Comparison of ENCODE assay signal across 8 mouse cellular contexts in the genomic region with DNA sequence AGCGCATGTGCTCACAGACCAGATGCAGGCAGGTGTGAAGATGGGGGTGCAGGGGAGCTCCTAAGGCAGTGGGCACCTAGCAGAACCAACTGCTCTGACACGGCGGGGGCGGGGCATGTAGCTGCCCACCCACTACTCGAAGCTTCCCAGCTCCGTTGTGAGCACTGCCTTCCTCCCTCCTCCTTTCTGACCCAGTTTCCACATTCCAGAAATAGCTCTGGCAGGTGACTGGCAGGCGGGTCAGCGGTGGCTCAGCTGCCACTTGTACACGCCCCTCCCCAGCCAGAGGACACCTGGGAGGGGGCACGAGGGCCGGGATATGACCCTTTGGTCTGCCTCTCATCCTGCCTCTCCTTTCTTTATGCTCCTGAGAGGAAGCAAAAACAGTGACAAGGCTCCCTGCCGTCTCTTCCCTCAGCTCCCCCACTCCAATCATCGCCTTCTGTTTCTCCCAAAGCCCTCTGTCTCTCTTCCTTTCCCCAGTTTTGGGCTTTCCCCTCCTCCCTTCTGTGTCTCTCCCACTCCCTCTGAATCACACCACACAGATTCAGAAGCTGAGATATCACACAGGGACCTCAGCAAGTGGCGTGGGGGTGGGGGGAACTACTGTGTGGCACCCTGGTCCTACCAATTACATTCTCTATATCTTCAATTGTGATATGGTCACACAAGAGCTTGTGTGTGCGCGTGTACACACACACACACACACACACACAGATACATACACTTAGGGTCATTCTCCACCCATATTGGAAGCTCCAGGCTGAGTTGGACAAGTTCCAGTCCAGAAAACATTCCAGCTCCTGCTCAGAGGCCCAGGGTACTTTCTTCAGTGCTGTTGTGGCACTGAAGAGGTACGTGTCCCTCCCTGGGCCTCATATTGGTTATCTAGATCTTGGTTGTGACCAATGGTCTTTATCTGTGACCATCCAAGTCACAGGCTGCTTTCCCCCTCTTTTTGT. TPM values are rescaled to one million over a fixed set of nuclear protein-coding genes. Genes with fewer than 3 reads are reported as not detected.
DNase-seq lines count a peak whose midpoint lies in the region; TF ChIP-seq lines count a peak whose summit lies in the region.

No protein-coding gene starts in this region.

- peak overlapping the region; percentile 22; the same call in 1 of the 2 replicates for H3K27ac ChIP-seq in ES-Bruce4 (ENCODE audit: insufficient read depth, low read length)
- peak overlapping the region; percentile 95 for H3K27ac ChIP-seq in cerebellum, adult 2 months (ENCODE audit: insufficient read depth, low read length)

- H3K9me3 ChIP-seq in ES-Bruce4 (replicated peaks; ENCODE audit: control insufficient read depth, insufficient read depth, low read length, poor library complexity, severe bottlenecking) = no peaks in the 10 kb centered on the region

- no peaks in the 10 kb centered on the region for H3K36me3 ChIP-seq in ES-Bruce4 (ENCODE audit: control insufficient read depth, insufficient read depth, low read length, poor library complexity, severe bottlenecking)

- no peak for TF ChIP-seq CTCF in ES-Bruce4 (IDR thresholded peaks at IDR 0.05; ENCODE audit: low read depth, low read length)
- no peak for TF ChIP-seq CTCF in cerebellum, adult 2 months (IDR thresholded peaks at IDR 0.05; ENCODE audit: borderline replicate concordance, insufficient read depth, low read depth, low read length)

- H3K4me3 ChIP-seq in ES-Bruce4 (ENCODE audit: low read depth, low read length) = no peak overlapping the region
- H3K4me3 ChIP-seq in cerebellum, adult 2 months (replicated peaks; ENCODE audit: insufficient read depth, low read depth, low read length) = peak overlapping the region; percentile 60

- TF ChIP-seq EP300 in ES-Bruce4 (IDR thresholded peaks at IDR 0.05; ENCODE audit: insufficient read depth, low read depth, low read length) = peak; percentile 54; the same call in 1 of the 2 replicates

- 10% methylated on average over 17 of the region's 17 CpGs for WGBS in cerebellum, adult 2 months

- H3K9ac ChIP-seq in ES-Bruce4 (ENCODE audit: low read depth, poor library complexity, severe bottlenecking) = no peak overlapping the region

- peak; percentile 84 to 91 for DNase-seq in cerebellum, adult 2 months
- peak; percentile 80 to 85 for DNase-seq in frontal cortex, adult 2 months (ENCODE audit: extremely low spot score in 1 of 2, low spot score in 1 of 2)
- DNase-seq in kidney, adult 11 months = peak; percentile 77
- peak; percentile 29 for DNase-seq in liver
- peak; percentile 30 for DNase-seq in neural tube, embryonic 10.5 days (ENCODE audit: extremely low spot score, low spot score)
- DNase-seq in thymus, postnatal 36 days = peak; percentile 17 to 52
- no peak for DNase-seq in urinary bladder, postnatal 14 days (ENCODE audit: low spot score)

- no peak for TF ChIP-seq POLR2A in ES-Bruce4 (IDR thresholded peaks at IDR 0.05; ENCODE audit: insufficient read depth, low read length)
- TF ChIP-seq POLR2A in cerebellum, adult 2 months (IDR thresholded peaks at IDR 0.05; ENCODE audit: borderline replicate concordance, insufficient read depth, low read length) = peak; percentile 33; the same call in 1 of the 2 replicates

- H3K4me1 ChIP-seq in ES-Bruce4 (ENCODE audit: control insufficient read depth, insufficient read depth, low read length) = peaks cover 8% of the 10 kb centered on the region
- H3K4me1 ChIP-seq in cerebellum, adult 2 months (ENCODE audit: control insufficient read depth, insufficient read depth, low read length) = peaks cover 25% of the 10 kb centered on the region

- no peaks in the 10 kb centered on the region for H3K27me3 ChIP-seq in ES-Bruce4 (ENCODE audit: control insufficient read depth, insufficient read depth, low read length, poor library complexity, severe bottlenecking)
- H3K27me3 ChIP-seq in cerebellum, adult 2 months (ENCODE audit: control insufficient read depth, insufficient read depth, low read length) = no peaks in the 10 kb centered on the region

RNA-seq across cellular contexts. Expression of a gene that starts 57.6 kb away (rescaled TPM):
- 9.4 and 20.2 TPM in 2 replicates for polyA plus RNA-seq in ES-Bruce4 (2011; ENCODE audit: insufficient read depth, insufficient read length, low read depth, missing spikeins)
- 39.2 and 40.0 TPM in 2 replicates for polyA plus RNA-seq in cerebellum, adult 2 months (2012; rRNA removed)
- 51.9 and 57.3 TPM in 2 replicates for polyA plus RNA-seq in frontal cortex, adult 2 months (2012; rRNA removed)
